Mouse (Mus musculus) intestine, postnatal 0 days (tissue): ENCODE results near the gene Wdr81. TPM values are rescaled to one million over a fixed set of nuclear protein-coding genes. Genes with fewer than 3 reads are reported as not detected.

Source experiments
- ATAC-seq: fragments of 200-750 bp; cut with Nextera tagmentation; 2 replicates; pipeline ENCODE4 v1.8.0; 2017; ENCODE audit warnings: mild to moderate bottlenecking, moderate TSS enrichment, moderate library complexity
- H3K27ac ChIP-seq: fragments of 300-500 bp; sonication (generic); 2 replicates; pipeline ENCODE4 v1.5.1; 2014; ENCODE audit warnings: mild to moderate bottlenecking, low read depth, low read length, moderate library complexity
- H3K27me3 ChIP-seq: fragments of 300-500 bp; sonication (generic); replicated peaks from 2 replicates; pipeline ENCODE4 v1.6.1; 2014; ENCODE audit warnings: low read length, mixed read lengths; ENCODE audit not compliant: control insufficient read depth, insufficient read depth
- H3K36me3 ChIP-seq: fragments of 300-500 bp; sonication (generic); 2 replicates; pipeline ENCODE4 v1.6.1; 2014; ENCODE audit warnings: mild to moderate bottlenecking, moderate library complexity; ENCODE audit not compliant: control insufficient read depth, insufficient read depth
- H3K4me1 ChIP-seq: fragments of 300-500 bp; sonication (generic); replicated peaks from 2 replicates; pipeline ENCODE4 v1.6.1; 2014; ENCODE audit warnings: antibody characterized with exemption, low read length, mixed read lengths; ENCODE audit not compliant: control insufficient read depth, insufficient read depth
- H3K4me2 ChIP-seq: fragments of 300-500 bp; sonication (generic); replicated peaks from 2 replicates; pipeline ENCODE4 v1.6.1; 2014; ENCODE audit warnings: low read depth, mild to moderate bottlenecking, moderate library complexity
- H3K4me3 ChIP-seq: fragments of 300-500 bp; sonication (generic); 2 replicates; pipeline ENCODE4 v1.5.1; 2014; ENCODE audit warnings: low read depth, low read length
- H3K9ac ChIP-seq: fragments of 300-500 bp; sonication (generic); 2 replicates; pipeline ENCODE4 v1.6.1; 2014; ENCODE audit warnings: mild to moderate bottlenecking, low read depth, low read length
- H3K9me3 ChIP-seq: fragments of 300-500 bp; sonication (generic); 2 replicates; pipeline ENCODE4 v1.6.1; 2016; ENCODE audit warnings: mixed run types; ENCODE audit not compliant: control insufficient read depth
- CTCF ChIP-seq: sonication (generic); IDR thresholded peaks from 2 replicates; pipeline ENCODE4 v1.5.1; 2016; ENCODE audit warnings: low read depth, mild to moderate bottlenecking, control low read depth, antibody characterized with exemption, moderate library complexity
- WGBS: fragments of 180-500 bp; shearing (Covaris S2); extraction: QIAGEN DNeasy Blood & Tissue Kit; methylation state at CpG from one replicate; pipeline ENCODE4 v1.1.7; 2014; 5-methylcytosine and 5-hydroxymethylcytosine counted together
- polyA plus RNA-seq: library from polyadenylated mRNA; unstranded; fragments of >200 nt; fragmentation: Nextera tagmentation; extraction: Ambion mirVana; gene quantifications from 2 replicates; pipeline ENCODE4 v1.2.1, GENCODE M21; 2015

Gene Wdr81
- 8.8 and 9.9 TPM in 2 replicates for polyA plus RNA-seq

GRCm38 (mm10) chr11:75453991-75454930 lies at the start of gene Wdr81:
TSS of gene Wdr81 (minus strand) at chr11:75454717.
- H3K9ac ChIP-seq: peak within 1 kb of the TSS; percentile 74
- H3K36me3 ChIP-seq: peaks cover 27% of the 10 kb centered on the region
- H3K4me2 ChIP-seq: peak within 1 kb of the TSS; percentile 98
- peak; percentile 85 for ATAC-seq
- peak; percentile 71 for TF ChIP-seq CTCF
- H3K27ac ChIP-seq: peak within 1 kb of the TSS; percentile 46
- peak within 1 kb of the TSS; percentile 71 for H3K4me3 ChIP-seq
- no peaks in the 10 kb centered on the region for H3K4me1 ChIP-seq
- WGBS: 2% methylated on average over 56 of the region's 56 CpGs
- H3K9me3 ChIP-seq: no peaks in the 10 kb centered on the region
- no peaks in the 10 kb centered on the region for H3K27me3 ChIP-seq

DNA sequence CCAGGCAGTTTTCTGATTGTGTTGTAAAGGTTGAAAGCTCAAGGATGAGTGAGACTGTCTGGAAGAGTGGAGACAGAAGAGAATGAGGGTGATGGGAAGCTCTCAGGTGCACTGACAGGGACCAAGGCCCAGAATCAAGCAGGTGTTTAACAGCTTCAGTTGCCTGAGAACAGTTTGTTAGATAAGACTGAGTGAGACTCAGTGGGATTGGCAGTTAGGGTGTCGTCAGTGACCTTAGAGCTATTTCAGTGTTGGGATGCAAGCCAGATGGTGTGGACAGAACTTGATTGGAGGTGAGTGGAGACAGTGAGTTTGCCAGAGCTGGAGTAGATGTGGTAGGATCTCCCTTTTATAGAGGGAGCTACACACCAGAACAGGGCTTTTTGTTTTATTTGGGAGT lies 43.6 kb upstream of the Wdr81 start:
- Histone ChIP-seq H3K4me1 (no peaks in the 10 kb centered on the region), H3K27me3 (no peaks in the 10 kb centered on the region), H3K4me2 (no peak overlapping the region), H3K4me3 (no peak overlapping the region), H3K9ac (no peak overlapping the region), H3K9me3 (no peaks in the 10 kb centered on the region), H3K36me3 (peaks cover 99% of the 10 kb centered on the region), H3K27ac (no peak overlapping the region; the same call in 1 of the 2 replicates)
- no peak for TF ChIP-seq CTCF
- ATAC-seq: no peak
- WGBS: 44% methylated on average over 1 of the region's 1 CpGs

DNA sequence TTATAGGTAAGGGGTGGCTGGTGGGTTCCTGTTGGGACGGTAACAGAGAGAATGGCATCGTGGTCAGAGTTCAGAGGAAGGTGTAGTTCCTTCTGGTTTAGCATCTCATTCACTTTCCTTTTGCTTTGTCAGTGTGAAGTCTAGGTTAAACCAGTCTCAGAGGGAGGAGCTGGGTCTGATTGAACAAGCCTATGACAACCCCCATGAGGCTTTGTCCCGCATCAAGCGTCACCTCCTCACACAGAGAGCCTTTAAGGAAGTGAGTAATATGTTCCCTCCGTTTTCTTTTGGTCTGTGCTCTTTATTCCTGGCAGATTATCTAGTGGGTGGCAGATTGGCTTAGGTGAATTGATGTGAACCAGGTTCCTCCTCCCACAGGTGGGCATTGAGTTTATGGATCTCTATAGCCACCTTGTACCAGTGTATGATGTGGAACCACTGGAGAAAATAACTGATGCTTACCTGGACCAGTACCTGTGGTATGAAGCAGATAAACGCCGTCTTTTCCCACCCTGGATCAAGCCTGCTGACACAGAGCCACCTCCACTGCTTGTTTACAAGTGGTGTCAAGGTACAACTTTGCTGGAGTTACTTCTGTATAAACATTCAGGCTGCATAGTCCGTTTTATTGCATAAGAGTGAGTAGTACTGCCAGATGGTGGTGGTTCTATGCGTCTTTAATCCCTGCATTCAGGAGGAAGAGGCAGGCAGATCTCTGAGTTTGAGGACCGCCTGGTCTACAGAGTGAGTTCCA lies 40.0 kb upstream of the Wdr81 start:
- Histone ChIP-seq H3K9ac (no peak overlapping the region), H3K27ac (no peak overlapping the region), H3K27me3 (no peaks in the 10 kb centered on the region), H3K4me1 (no peaks in the 10 kb centered on the region), H3K4me3 (no peak overlapping the region), H3K9me3 (no peaks in the 10 kb centered on the region), H3K4me2 (no peak overlapping the region), H3K36me3 (peaks cover 99% of the 10 kb centered on the region)
- no peak for TF ChIP-seq CTCF
- 83% methylated on average over 10 of the region's 10 CpGs for WGBS
- no peak for ATAC-seq

DNA sequence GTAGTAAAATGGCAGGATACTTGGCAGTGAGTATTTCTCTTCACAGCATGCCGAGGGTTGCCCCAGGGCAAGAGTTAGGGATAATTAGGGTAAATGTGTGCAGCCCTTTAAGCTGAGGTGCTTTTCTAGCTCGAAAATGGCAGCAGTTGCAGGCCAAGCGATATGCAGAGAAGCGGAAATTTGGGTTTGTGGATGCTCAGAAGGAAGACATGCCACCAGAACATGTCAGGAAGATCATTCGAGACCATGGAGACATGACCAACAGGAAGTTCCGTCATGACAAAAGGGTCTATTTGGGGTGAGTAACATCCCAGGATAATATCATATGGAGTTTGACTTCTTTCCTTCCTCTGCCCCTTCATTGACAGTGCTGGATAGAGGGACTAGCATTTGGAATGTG lies 33.0 kb upstream of the Wdr81 start:
- no peak overlapping the region for H3K27ac ChIP-seq
- peak overlapping the region; percentile 91 for H3K4me3 ChIP-seq
- peak overlapping the region; percentile 92 for H3K9ac ChIP-seq
- H3K9me3 ChIP-seq: no peaks in the 10 kb centered on the region
- TF ChIP-seq CTCF: no peak
- H3K4me2 ChIP-seq: peak overlapping the region; percentile 69
- H3K27me3 ChIP-seq: no peaks in the 10 kb centered on the region
- ATAC-seq: no peak
- 28% methylated on average over 6 of the region's 6 CpGs for WGBS
- peaks cover 31% of the 10 kb centered on the region for H3K36me3 ChIP-seq
- no peaks in the 10 kb centered on the region for H3K4me1 ChIP-seq

DNA sequence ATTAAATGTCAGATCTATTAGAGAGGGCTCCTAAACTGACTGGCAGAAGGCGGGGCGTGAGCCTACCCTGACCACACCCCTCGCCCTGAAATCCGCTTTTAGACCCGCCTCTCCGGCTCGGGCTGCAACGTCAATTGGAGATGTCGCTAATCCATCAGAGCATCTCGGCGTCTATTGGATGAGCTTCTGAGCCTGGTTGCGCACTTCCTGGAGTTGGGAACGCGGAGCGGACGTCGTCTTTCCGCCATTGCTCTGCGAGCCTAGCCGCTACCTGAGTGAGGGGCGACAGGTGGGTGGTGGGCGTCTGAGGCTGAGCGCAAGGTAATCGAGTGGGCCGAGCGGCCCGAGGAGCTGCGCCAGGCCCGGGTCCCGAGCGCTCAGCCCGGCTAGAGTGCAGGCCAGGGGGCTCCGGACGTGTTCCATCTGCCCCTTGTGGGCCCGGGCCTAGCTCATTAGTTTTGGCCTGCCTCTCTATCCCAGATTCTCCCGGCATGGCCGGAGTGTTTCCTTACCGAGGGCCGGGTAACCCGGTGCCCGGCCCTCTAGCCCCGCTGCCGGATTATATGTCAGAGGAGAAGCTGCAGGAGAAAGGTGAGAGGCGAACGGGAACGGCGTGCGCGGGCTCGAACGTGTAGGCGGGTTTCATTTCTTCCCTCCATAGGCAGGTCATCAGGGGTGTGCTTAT lies 32.2 kb upstream of the Wdr81 start, which contains the start of gene Prpf8:
Gene Prpf8, plus strand, starts transcription at position 216 of the 685 bp plus-strand sequence.
- 0% methylated on average over 52 of the region's 52 CpGs for WGBS
- TF ChIP-seq CTCF: no peak

More for the DNA sequence above, 32.2 kb upstream of the Wdr81 start, which contains the start of gene Prpf8:
- H3K4me1 ChIP-seq: no peaks in the 10 kb centered on the region
- peak within 1 kb of the TSS; percentile 91 for H3K4me3 ChIP-seq
- H3K4me2 ChIP-seq: peak within 1 kb of the TSS; percentile 69
- H3K36me3 ChIP-seq: peaks cover 24% of the 10 kb centered on the region
- ATAC-seq: peak; percentile 99
- peak within 1 kb of the TSS; percentile 92 for H3K9ac ChIP-seq
- no peaks in the 10 kb centered on the region for H3K27me3 ChIP-seq
- no peaks in the 10 kb centered on the region for H3K9me3 ChIP-seq
- peak within 1 kb of the TSS; percentile 75 for H3K27ac ChIP-seq
